Mouse (Mus musculus): ENCODE data around the gene Nek8. TPM values are rescaled to one million over a fixed set of nuclear protein-coding genes. Genes with fewer than 3 reads are reported as not detected.

Nek8 gene
- polyA plus RNA-seq, 1 experiment = 22.2 TPM

DNA sequence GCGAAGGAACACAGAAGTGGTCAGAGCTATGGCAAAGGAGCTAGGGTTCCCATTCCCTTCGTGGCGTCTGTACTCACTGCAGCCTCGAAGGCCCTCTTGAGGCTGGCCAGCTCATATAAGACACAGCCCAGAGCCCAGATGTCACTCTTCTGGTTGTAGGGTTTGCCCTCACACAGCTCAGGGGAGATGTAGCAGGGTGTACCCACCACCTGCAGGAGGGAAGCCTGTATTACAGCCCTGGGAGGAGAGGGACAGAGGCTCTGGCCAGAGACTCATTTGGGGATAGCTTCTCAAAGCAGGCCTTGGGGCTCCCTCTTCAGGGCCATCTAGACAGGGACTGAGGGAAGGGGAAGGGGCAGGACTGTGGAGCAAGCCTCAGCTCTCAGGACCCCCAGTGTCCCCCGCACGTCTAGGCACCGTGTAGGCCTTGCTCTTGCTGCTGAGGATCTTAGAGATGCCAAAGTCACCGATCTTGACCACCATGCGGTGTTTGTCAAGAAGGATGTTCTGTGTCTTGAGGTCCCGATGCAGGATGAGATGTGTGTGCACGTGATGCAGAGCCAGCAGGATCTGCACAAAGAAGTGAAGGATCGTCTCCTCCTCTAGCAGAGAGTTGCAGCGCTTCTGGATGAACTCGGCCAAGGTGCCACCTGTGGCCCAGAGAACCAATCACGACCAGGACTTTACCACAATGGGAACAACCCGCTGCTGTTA is 4.3 kb downstream of the Nek8 start:
- Histone ChIP-seq H3K27ac (ENCODE audit: control insufficient read depth, insufficient read depth, low read depth, low read length) (no peak overlapping the region), H3K36me3 (ENCODE audit: control insufficient read depth, insufficient read depth, low read length) (no peaks in the 10 kb centered on the region; the same call in 1 of the 2 replicates), H3K4me3 (ENCODE audit: control insufficient read depth, low read depth, low read length) (no peak overlapping the region), H3K4me1 (ENCODE audit: control insufficient read depth, insufficient read depth, low read length) (peaks cover 11% of the 10 kb centered on the region), H3K27me3 (ENCODE audit: control insufficient read depth, insufficient read depth, low read length) (no peaks in the 10 kb centered on the region)
- no peak for TF ChIP-seq POLR2A (IDR thresholded peaks at IDR 0.05; ENCODE audit: control insufficient read depth, low read depth, low read length)
- no peak for TF ChIP-seq CTCF (IDR thresholded peaks at IDR 0.05; ENCODE audit: control insufficient read depth, insufficient read depth, insufficient replicate concordance, low read depth, low read length)

DNA sequence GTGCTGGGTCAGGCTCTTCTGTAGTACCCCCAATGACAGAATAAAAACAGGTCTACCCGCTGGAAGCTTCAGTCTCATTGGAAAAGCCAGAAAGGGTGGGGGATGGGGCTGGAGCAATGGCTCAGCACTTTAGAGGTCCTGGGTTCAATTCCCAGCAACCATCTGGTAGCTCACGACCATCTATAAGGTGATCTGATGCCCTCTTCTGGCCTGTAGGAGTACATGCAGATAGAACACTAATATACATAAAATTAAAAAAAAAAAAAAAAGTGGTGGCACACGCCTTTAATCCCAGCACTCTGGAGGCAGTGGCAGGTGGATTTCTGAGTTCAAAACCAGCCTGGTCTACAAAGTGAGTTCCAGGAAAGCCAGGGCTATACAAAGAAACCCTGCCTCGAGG is 5.1 kb downstream of the Nek8 start:
- Histone ChIP-seq H3K27me3 (ENCODE audit: control insufficient read depth, insufficient read depth, low read length) (no peaks in the 10 kb centered on the region), H3K4me3 (ENCODE audit: control insufficient read depth, low read depth, low read length) (no peak overlapping the region), H3K27ac (ENCODE audit: control insufficient read depth, insufficient read depth, low read depth, low read length) (no peak overlapping the region), H3K4me1 (ENCODE audit: control insufficient read depth, insufficient read depth, low read length) (peaks cover 5% of the 10 kb centered on the region), H3K36me3 (ENCODE audit: control insufficient read depth, insufficient read depth, low read length) (no peaks in the 10 kb centered on the region; the same call in 1 of the 2 replicates)
- TF ChIP-seq CTCF (IDR thresholded peaks at IDR 0.05; ENCODE audit: control insufficient read depth, insufficient read depth, insufficient replicate concordance, low read depth, low read length) = no peak
- TF ChIP-seq POLR2A (IDR thresholded peaks at IDR 0.05; ENCODE audit: control insufficient read depth, low read depth, low read length) = no peak

DNA sequence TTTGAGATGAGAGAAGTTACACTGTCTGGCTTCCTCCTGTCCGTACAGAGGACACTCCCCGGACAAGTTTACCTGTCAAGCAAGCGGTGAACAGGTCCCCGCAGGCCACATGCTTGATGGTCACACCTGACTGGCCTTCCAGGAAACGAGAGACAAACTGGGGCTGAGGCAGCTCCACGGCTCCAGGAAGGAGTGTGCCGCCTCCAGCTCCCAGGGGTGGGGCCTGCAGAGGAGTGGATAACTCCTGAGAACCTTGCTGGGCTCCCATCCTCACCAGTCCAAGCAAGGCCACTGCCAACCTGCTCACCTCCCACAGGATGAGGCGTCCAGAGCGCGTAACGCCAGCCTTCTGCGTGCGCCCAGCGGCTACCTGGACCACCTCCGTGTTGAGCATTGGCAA is 6.2 kb downstream of the Nek8 start:
- Histone ChIP-seq H3K4me1 (ENCODE audit: control insufficient read depth, insufficient read depth, low read length) (peaks cover 13% of the 10 kb centered on the region), H3K36me3 (ENCODE audit: control insufficient read depth, insufficient read depth, low read length) (no peaks in the 10 kb centered on the region; the same call in 1 of the 2 replicates), H3K4me3 (ENCODE audit: control insufficient read depth, low read depth, low read length) (no peak overlapping the region), H3K27ac (ENCODE audit: control insufficient read depth, insufficient read depth, low read depth, low read length) (no peak overlapping the region), H3K27me3 (ENCODE audit: control insufficient read depth, insufficient read depth, low read length) (no peaks in the 10 kb centered on the region)
- TF ChIP-seq CTCF (IDR thresholded peaks at IDR 0.05; ENCODE audit: control insufficient read depth, insufficient read depth, insufficient replicate concordance, low read depth, low read length) (no peak), POLR2A (IDR thresholded peaks at IDR 0.05; ENCODE audit: control insufficient read depth, low read depth, low read length) (no peak)

DNA sequence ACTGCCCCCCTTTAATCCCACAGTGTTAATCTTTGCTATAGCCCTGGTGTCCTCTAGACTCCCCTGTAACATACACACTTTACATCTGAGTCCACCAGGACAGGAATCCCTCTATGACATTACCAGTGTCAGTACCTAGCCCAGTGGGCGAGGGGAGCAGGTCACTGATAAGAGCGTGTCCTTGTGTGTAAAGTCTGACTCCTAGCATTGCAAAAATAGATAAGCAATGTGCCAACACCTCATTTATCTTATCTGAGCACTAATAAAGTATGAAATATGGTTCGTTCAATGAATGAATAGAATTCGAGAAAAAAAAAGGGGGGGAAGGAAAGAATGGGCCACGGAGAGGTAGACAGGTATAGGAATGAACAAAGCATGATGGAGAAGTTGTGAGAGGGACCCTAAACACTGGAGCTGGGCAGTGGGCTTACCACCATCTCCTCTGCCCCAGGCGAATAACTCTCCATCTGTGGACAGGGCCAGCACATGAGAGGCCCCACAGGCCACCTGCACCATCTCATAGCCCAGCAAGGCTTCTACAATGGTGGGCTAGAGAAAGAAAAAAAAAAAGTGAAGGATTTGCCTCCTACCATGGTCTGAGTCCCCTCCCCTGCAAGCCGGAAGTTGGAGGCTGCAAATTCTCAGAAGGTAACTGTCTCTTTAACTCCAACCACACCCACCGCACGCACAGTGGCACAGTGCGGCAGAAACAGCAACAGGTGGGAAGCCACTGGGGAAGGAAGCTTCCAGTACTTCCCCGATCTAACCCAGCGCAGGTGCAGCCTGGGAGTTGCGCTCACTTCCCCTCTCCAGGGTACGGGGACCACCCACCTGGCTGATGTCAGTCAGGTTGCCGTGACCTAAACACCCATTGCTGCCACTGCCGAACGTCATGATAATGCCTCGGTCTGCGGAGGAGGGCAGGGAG is 7.7 kb downstream of the Nek8 start:
- Histone ChIP-seq H3K4me3 (ENCODE audit: control insufficient read depth, low read depth, low read length) (no peak overlapping the region), H3K27me3 (ENCODE audit: control insufficient read depth, insufficient read depth, low read length) (no peaks in the 10 kb centered on the region), H3K4me1 (ENCODE audit: control insufficient read depth, insufficient read depth, low read length) (peaks cover 27% of the 10 kb centered on the region), H3K27ac (ENCODE audit: control insufficient read depth, insufficient read depth, low read depth, low read length) (no peak overlapping the region), H3K36me3 (ENCODE audit: control insufficient read depth, insufficient read depth, low read length) (no peaks in the 10 kb centered on the region; the same call in 1 of the 2 replicates)
- TF ChIP-seq POLR2A (IDR thresholded peaks at IDR 0.05; ENCODE audit: control insufficient read depth, low read depth, low read length) (no peak), CTCF (IDR thresholded peaks at IDR 0.05; ENCODE audit: control insufficient read depth, insufficient read depth, insufficient replicate concordance, low read depth, low read length) (no peak)

DNA sequence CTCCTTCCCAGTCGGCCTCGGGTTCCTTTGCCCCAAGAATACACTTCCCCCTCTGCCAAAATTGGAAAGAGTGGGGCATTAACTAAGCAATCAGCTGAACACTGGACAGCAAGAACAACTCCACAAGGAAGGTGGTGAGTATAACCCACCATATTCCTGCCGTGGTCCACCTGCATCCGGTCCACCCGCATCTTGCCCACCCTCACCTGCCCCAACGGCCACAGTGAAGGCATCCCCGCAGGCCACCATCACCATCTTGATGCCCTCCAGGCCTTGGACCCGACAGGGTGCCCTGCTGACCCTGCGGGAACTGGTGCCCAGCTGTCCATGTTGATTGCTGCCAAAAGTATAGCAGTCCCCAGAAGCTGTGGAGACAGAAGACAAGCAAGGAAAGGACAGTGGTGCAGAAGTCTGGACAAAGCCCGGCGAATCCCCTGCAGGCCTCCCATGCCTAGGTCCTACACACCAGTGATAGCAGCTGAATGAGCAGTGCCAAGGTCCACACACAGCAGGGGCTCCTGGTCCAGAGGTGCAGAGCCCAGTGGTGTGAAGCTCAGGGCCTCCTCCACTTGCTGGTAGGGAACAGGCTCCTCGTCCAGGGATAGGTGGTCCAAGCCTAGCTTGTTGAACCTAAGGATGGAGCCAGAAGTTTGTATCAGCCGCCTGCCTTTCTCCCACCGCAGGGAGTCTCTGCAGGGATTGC is 9.1 kb downstream of the Nek8 start:
- H3K4me3 ChIP-seq (ENCODE audit: control insufficient read depth, low read depth, low read length) = no peak overlapping the region
- no peak overlapping the region for H3K27ac ChIP-seq (ENCODE audit: control insufficient read depth, insufficient read depth, low read depth, low read length)
- H3K36me3 ChIP-seq (ENCODE audit: control insufficient read depth, insufficient read depth, low read length) = no peaks in the 10 kb centered on the region

DNA sequence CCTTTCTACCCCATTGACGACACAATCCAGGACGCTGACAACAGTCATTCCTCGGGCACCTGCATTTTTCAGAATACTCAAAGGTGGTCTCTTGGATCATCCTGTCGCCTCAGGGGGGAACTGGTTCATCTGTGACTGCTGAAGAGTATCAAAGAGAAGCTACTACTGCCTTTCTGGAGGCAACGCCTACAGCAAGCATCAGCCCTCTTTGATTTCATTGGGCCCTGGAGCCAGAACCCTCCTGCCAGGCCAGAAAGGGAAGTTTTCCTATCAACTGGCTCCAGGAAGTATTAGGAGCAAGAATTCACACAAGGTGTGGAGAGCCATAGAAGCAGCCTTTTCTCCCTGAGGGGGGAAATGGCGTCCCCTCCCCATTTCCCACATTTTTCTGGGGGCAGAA is 9.8 kb downstream of the Nek8 start:
- peaks cover 28% of the 10 kb centered on the region for H3K4me1 ChIP-seq (ENCODE audit: control insufficient read depth, insufficient read depth, low read length)
- H3K27ac ChIP-seq (ENCODE audit: control insufficient read depth, insufficient read depth, low read depth, low read length) = no peak overlapping the region
- H3K36me3 ChIP-seq (ENCODE audit: control insufficient read depth, insufficient read depth, low read length) = no peaks in the 10 kb centered on the region
- no peaks in the 10 kb centered on the region for H3K27me3 ChIP-seq (ENCODE audit: control insufficient read depth, insufficient read depth, low read length)
- no peak overlapping the region for H3K4me3 ChIP-seq (ENCODE audit: control insufficient read depth, low read depth, low read length)
- TF ChIP-seq CTCF (IDR thresholded peaks at IDR 0.05; ENCODE audit: control insufficient read depth, insufficient read depth, insufficient replicate concordance, low read depth, low read length) (no peak), POLR2A (IDR thresholded peaks at IDR 0.05; ENCODE audit: control insufficient read depth, low read depth, low read length) (no peak)

More for the DNA sequence above, 9.1 kb downstream of the Nek8 start:
- no peak for TF ChIP-seq CTCF (IDR thresholded peaks at IDR 0.05; ENCODE audit: control insufficient read depth, insufficient read depth, insufficient replicate concordance, low read depth, low read length)
- no peak for TF ChIP-seq POLR2A (IDR thresholded peaks at IDR 0.05; ENCODE audit: control insufficient read depth, low read depth, low read length)
- Histone ChIP-seq H3K27me3 (ENCODE audit: control insufficient read depth, insufficient read depth, low read length) (no peaks in the 10 kb centered on the region), H3K4me1 (ENCODE audit: control insufficient read depth, insufficient read depth, low read length) (peaks cover 28% of the 10 kb centered on the region)

DNA sequence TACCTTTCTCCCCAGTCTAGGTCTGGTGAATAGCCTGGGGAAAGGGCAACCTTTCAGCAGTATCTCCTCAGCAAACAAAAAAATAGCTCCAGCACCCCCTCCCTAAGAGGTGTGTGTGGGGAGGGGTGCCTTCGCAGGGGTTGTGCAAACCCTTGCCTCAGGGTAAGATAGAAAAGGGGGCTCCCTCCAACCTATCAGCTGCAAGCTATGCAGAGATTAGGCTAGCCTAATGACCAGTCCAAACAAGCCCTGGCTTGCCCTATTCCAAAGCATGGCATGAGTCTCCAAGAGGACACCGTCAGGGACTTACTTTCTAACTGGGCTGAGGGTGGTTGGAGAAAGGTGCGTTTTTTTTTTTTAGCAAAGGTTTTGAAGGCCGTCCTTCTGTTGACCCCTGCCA is 10.3 kb downstream of the Nek8 start:
- no peaks in the 10 kb centered on the region for H3K27me3 ChIP-seq (ENCODE audit: control insufficient read depth, insufficient read depth, low read length)
- H3K36me3 ChIP-seq (ENCODE audit: control insufficient read depth, insufficient read depth, low read length) = no peaks in the 10 kb centered on the region
- H3K27ac ChIP-seq (ENCODE audit: control insufficient read depth, insufficient read depth, low read depth, low read length) = no peak overlapping the region
- no peak overlapping the region for H3K4me3 ChIP-seq (ENCODE audit: control insufficient read depth, low read depth, low read length)
- TF ChIP-seq POLR2A (IDR thresholded peaks at IDR 0.05; ENCODE audit: control insufficient read depth, low read depth, low read length) (no peak), CTCF (IDR thresholded peaks at IDR 0.05; ENCODE audit: control insufficient read depth, insufficient read depth, insufficient replicate concordance, low read depth, low read length) (no peak)
- peaks cover 28% of the 10 kb centered on the region for H3K4me1 ChIP-seq (ENCODE audit: control insufficient read depth, insufficient read depth, low read length)

Data from testis, adult 2 months (tissue).